Mouse (Mus musculus): Measurements from ENCODE around the gene Dzip1.

Gene Dzip1

GRCm38 (mm10) chr14:118929779-118930178 lies 4.5 kb upstream of the Dzip1 start:
- in situ Hi-C loops (cut with MboI, MseI) = loop anchor here (25.0 kb wide), 1 partner anchor 1358 kb away; the partner anchor contains the start of gene Mbnl2

- in situ Hi-C loops (cut with MboI, MseI) = loop anchor here (25.0 kb wide), 1 partner anchor 1359 kb away; the partner anchor contains the start of gene Mbnl2
Observed at GRCm38 (mm10) chr14:118928565-118928964, 3.3 kb upstream of the Dzip1 start.

GRCm38 (mm10) chr14:118922667-118923184 lies 2.5 kb downstream of the Dzip1 start:
- in situ Hi-C loops (cut with MboI, MseI) = loop anchor here (5.0 kb wide), 1 partner anchor 85 kb away; no protein-coding TSS in a partner anchor

- in situ Hi-C loops (cut with MboI, MseI) = loop anchor here (5.0 kb wide), 1 partner anchor 85 kb away; no protein-coding TSS in a partner anchor
Observed at GRCm38 (mm10) chr14:118922251-118922650, 3.0 kb downstream of the Dzip1 start.

GRCm38 (mm10) chr14:118920654-118921053 lies 4.6 kb downstream of the Dzip1 start:
- in situ Hi-C loops (cut with MboI, MseI) = loop anchor here (5.0 kb wide), 1 partner anchor 83 kb away; no protein-coding TSS in a partner anchor

GRCm38 (mm10) chr14:118919025-118919424 lies 6.2 kb downstream of the Dzip1 start:
- in situ Hi-C loops (cut with MboI, MseI) = loop anchor here (10.0 kb wide), 1 partner anchor 56 kb away; no protein-coding TSS in a partner anchor

- in situ Hi-C loops (cut with MboI, MseI) = loop anchor here (10.0 kb wide), 1 partner anchor 61 kb away; no protein-coding TSS in a partner anchor
Observed at GRCm38 (mm10) chr14:118913651-118914050, 11.6 kb downstream of the Dzip1 start.

GRCm38 (mm10) chr14:118911521-118911920 lies 13.7 kb downstream of the Dzip1 start:
- in situ Hi-C loops (cut with MboI, MseI) = loop anchor here (10.0 kb wide), 1 partner anchor 63 kb away; no protein-coding TSS in a partner anchor

GRCm38 (mm10) chr14:118910332-118911222 lies 14.7 kb downstream of the Dzip1 start:
- in situ Hi-C loops (cut with MboI, MseI) = loop anchor here (10.0 kb wide), 1 partner anchor 64 kb away; no protein-coding TSS in a partner anchor

GRCm38 (mm10) chr14:118909872-118910271 lies 15.4 kb downstream of the Dzip1 start:
- in situ Hi-C loops (cut with MboI, MseI) = loop anchor here (10.0 kb wide), 1 partner anchor 65 kb away; no protein-coding TSS in a partner anchor

GRCm38 (mm10) chr14:118907592-118907991 lies 17.7 kb downstream of the Dzip1 start:
- in situ Hi-C loops (cut with MboI, MseI) = no loop called here

GRCm38 (mm10) chr14:118903867-118904562 lies 21.2 kb downstream of the Dzip1 start:
- in situ Hi-C loops (cut with MboI, MseI) = no loop called here

- in situ Hi-C loops (cut with MboI, MseI) = no loop called here
Observed at GRCm38 (mm10) chr14:118903397-118903796, 21.9 kb downstream of the Dzip1 start.

GRCm38 (mm10) chr14:118900911-118901310 lies 24.3 kb downstream of the Dzip1 start:
- in situ Hi-C loops (cut with MboI, MseI) = no loop called here

GRCm38 (mm10) chr14:118899940-118900339 lies 25.3 kb downstream of the Dzip1 start:
- in situ Hi-C loops (cut with MboI, MseI) = no loop called here

- in situ Hi-C loops (cut with MboI, MseI) = no loop called here
Observed at GRCm38 (mm10) chr14:118895655-118896054, 29.6 kb downstream of the Dzip1 start.

GRCm38 (mm10) chr14:118895228-118895627 lies 30.0 kb downstream of the Dzip1 start:
- in situ Hi-C loops (cut with MboI, MseI) = no loop called here

- in situ Hi-C loops (cut with MboI, MseI) = no loop called here
Observed at GRCm38 (mm10) chr14:118890101-118890500, 35.2 kb downstream of the Dzip1 start.

GRCm38 (mm10) chr14:118884250-118884556 lies 41.1 kb downstream of the Dzip1 start:
- in situ Hi-C loops (cut with MboI, MseI) = loop anchor here (10.0 kb wide), 1 partner anchor 549 kb away; no protein-coding TSS in a partner anchor

- in situ Hi-C loops (cut with MboI, MseI) = loop anchor here (10.0 kb wide), 1 partner anchor 549 kb away; no protein-coding TSS in a partner anchor
Observed at GRCm38 (mm10) chr14:118883344-118884249, 41.7 kb downstream of the Dzip1 start.
